Mouse (Mus musculus) brain, embryonic 14.5 days (tissue): ENCODE measurements around the gene Oca2.

Experiments used
- CTCF ChIP-seq: fragments of 200-500 bp; IDR thresholded peaks from 2 replicates; pipeline ENCODE4 v1.5.1; 2012; ENCODE audit warnings: inconsistent platforms, mild to moderate bottlenecking, moderate library complexity, borderline replicate concordance; ENCODE audit not compliant: insufficient read depth, insufficient read length; ENCODE audit errors: extremely low read depth
- POLR2A ChIP-seq: fragments of 200-500 bp; IDR thresholded peaks from 2 replicates; pipeline ENCODE4 v1.6.1; 2012; ENCODE audit warnings: mild to moderate bottlenecking, inconsistent platforms, borderline replicate concordance; ENCODE audit not compliant: poor library complexity, insufficient read depth, insufficient read length, severe bottlenecking; ENCODE audit errors: extremely low read depth

DNA sequence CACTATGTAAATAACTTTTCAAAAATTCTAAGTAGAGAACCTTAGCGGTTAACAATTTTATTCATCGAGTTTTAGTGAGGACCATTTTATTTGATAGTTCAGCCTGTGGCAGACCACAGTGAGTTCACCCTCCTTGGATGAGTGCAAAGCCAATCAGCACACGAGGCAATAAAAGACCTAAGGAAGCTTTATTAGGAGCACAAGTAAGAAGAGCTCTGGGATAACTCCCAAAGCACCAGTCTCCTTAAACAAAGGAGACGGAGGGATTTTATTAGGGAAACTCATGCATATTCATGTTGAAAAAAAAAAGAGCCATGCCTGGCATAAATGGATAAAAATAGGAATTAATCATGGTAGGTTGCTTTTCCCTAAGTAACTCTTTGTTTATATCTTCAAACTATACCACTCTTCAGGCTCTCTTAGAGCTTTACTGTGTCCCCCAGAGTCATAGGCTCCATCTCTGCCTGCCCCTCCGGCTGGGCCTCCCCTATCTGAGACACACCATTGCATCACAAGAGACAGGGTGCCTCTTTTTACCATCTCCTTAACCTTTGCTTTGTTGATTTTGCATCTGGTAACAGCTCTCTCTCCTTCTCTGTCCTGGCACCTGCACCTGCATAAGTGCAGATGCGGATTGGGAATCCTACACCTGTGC is 178.7 kb downstream of the Oca2 start:
- TF ChIP-seq POLR2A (no peak), CTCF (no peak)
